Mouse (Mus musculus) lung, postnatal 0 days (tissue): ENCODE measurements at regions not wholly inside any gene's neighbourhood (a gene's known extent, or its start where the extent isn't known, plus 50 kb on each side); places are given as distances from the start of the nearest gene placed in this dataset.

ENCODE experiments used
- CTCF ChIP-seq: IDR thresholded peaks from 2 replicates; pipeline ENCODE4 v1.5.1; 2016; ENCODE audit warnings: antibody characterized with exemption, mild to moderate bottlenecking
- EP300 ChIP-seq: IDR thresholded peaks from 2 replicates; pipeline ENCODE4 v1.6.1; 2016; ENCODE audit warnings: antibody characterized with exemption, mild to moderate bottlenecking, control low read depth

DNA sequence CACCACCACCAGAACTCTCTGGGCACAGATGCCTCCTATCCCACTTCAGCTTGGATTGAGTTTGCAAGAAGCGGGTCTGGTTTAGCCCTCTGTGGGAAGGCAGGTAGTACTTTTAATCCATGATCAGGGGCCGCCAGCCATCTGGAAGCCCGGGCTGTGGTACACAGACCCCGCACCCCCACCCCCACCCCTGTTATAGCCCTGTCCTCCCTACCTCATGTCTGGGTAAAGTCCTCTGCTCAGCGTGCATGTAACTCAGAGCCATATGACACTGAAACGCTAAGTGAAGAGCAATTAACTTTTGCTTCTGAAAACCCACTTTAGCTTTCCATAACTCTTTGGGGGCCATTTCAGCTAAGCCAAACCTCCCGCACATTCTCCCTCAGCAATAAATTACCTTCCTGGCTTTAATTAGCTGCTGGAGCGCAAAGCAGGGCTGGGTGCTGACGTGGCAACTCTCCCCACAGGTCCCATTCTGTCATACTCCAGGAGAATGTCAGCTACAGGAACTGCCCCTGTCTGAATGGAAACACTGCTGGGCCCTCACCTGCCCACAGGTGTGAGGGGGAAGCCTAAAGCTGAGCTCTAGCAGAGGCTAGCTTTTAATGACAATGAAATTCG, 198.1 kb upstream of the Zfp703 start:
- no peak for TF ChIP-seq EP300
- TF ChIP-seq CTCF: no peak
